Comparison of ENCODE assay signal across 8 mouse cellular contexts in genomic region chr10:81643449-81644055, GRCm38 (mm10). TPM values are rescaled to one million over a fixed set of nuclear protein-coding genes. Genes with fewer than 3 reads are reported as not detected.
DNase-seq lines count a peak whose midpoint lies in the region; ATAC-seq and TF ChIP-seq lines count a peak whose summit lies in the region.

No protein-coding gene starts in this region.

- no peak for TF ChIP-seq EP300 in CH12.LX (IDR thresholded peaks at IDR 0.05; ENCODE audit: low read length)
- TF ChIP-seq EP300 in heart, postnatal 0 days (IDR thresholded peaks at IDR 0.05; ENCODE audit: low read depth), result 0 out of 2 replicates have a peak, but pooled peaks have one; percentile 47

- peak; percentile 87 for TF ChIP-seq POLR2A in CH12.LX (IDR thresholded peaks at IDR 0.05; ENCODE audit: low read depth, low read length)
- peak; percentile 68 for TF ChIP-seq POLR2A in testis, adult 2 months (IDR thresholded peaks at IDR 0.05; ENCODE audit: control insufficient read depth, low read depth, low read length)

- dilution Hi-C loops in CH12.LX (cut with MboI; ENCODE audit: extremely low pct_ligation_motif_present, extremely low pct_unique_long_range_greater_than_20kb, low sequenced_read_pairs), result no loop called here

- no peak; the same call in none of the 2 replicates for TF ChIP-seq RAD21 in CH12.LX (IDR thresholded peaks at IDR 0.05; ENCODE audit: low read depth, low read length)

- DNase-seq in CH12.LX (ENCODE audit: extremely low read depth), result peak; percentile 91
- DNase-seq in c-Kit-positive CD71-positive TER-119-negative erythroid progenitor cells, embryonic 14.5 days (ENCODE audit: low read depth), result peak; percentile 81
- DNase-seq in heart, postnatal 0 days (ENCODE audit: low spot score), result peak; percentile 86
- peak; percentile 96 to 98 for DNase-seq in kidney, postnatal 4 days

- peak overlapping the region; percentile 69 for H3K9ac ChIP-seq in CH12.LX (ENCODE audit: insufficient read depth, low read depth)
- peak overlapping the region; percentile 90 for H3K9ac ChIP-seq in forebrain, embryonic 12.5 days
- H3K9ac ChIP-seq in heart, postnatal 0 days (replicated peaks; ENCODE audit: low read depth, low read length), result peak overlapping the region; percentile 80
- peak overlapping the region; percentile 90 for H3K9ac ChIP-seq in liver, embryonic 16.5 days (ENCODE audit: low read depth, low read length)
- peak overlapping the region; percentile 96 for H3K9ac ChIP-seq in neural tube, embryonic 13.5 days

- H3K27me3 ChIP-seq in CH12.LX (replicated peaks), result peaks cover 22% of the 10 kb centered on the region
- H3K27me3 ChIP-seq in forebrain, embryonic 12.5 days, result peaks cover 3% of the 10 kb centered on the region; the same call in 1 of the 2 replicates
- no peaks in the 10 kb centered on the region for H3K27me3 ChIP-seq in heart, postnatal 0 days (ENCODE audit: control insufficient read depth, insufficient read depth, low read length)
- no peaks in the 10 kb centered on the region for H3K27me3 ChIP-seq in liver, embryonic 16.5 days (ENCODE audit: control insufficient read depth, insufficient read depth, low read depth, low read length)
- no peaks in the 10 kb centered on the region for H3K27me3 ChIP-seq in neural tube, embryonic 13.5 days
- no peaks in the 10 kb centered on the region for H3K27me3 ChIP-seq in testis, adult 2 months (ENCODE audit: control insufficient read depth, insufficient read depth, low read length)

- peak; percentile 92 for ATAC-seq in forebrain, embryonic 12.5 days (ENCODE audit: low FRiP score)
- peak; percentile 85 for ATAC-seq in heart, postnatal 0 days (ENCODE audit: insufficient read depth, low read depth)
- ATAC-seq in liver, embryonic 16.5 days (ENCODE audit: low read depth), result peak; percentile 89
- ATAC-seq in neural tube, embryonic 13.5 days (ENCODE audit: low read depth), result peak; percentile 88

- H3K27ac ChIP-seq in CH12.LX (ENCODE audit: insufficient read depth, low read depth), result peak overlapping the region; percentile 62
- peak overlapping the region; percentile 97 for H3K27ac ChIP-seq in forebrain, embryonic 12.5 days
- H3K27ac ChIP-seq in heart, postnatal 0 days (ENCODE audit: low read depth), result peak overlapping the region; percentile 91
- peak overlapping the region; percentile 94 for H3K27ac ChIP-seq in liver, embryonic 16.5 days (ENCODE audit: low read length)
- peak overlapping the region; percentile 95 for H3K27ac ChIP-seq in neural tube, embryonic 13.5 days (replicated peaks)
- peak overlapping the region; percentile 88 for H3K27ac ChIP-seq in testis, adult 2 months (ENCODE audit: control insufficient read depth, insufficient read depth, low read depth, low read length)

- H3K9me3 ChIP-seq in CH12.LX (replicated peaks; ENCODE audit: low read length), result no peaks in the 10 kb centered on the region
- H3K9me3 ChIP-seq in forebrain, embryonic 12.5 days, result no peaks in the 10 kb centered on the region
- H3K9me3 ChIP-seq in heart, postnatal 0 days (replicated peaks; ENCODE audit: control insufficient read depth, low read length), result no peaks in the 10 kb centered on the region
- H3K9me3 ChIP-seq in liver, embryonic 16.5 days (replicated peaks; ENCODE audit: control insufficient read depth, low read length), result no peaks in the 10 kb centered on the region
- no peaks in the 10 kb centered on the region for H3K9me3 ChIP-seq in neural tube, embryonic 13.5 days

- no peaks in the 10 kb centered on the region for H3K36me3 ChIP-seq in CH12.LX (replicated peaks in 1 of 2; ENCODE audit: control insufficient read depth in 1 of 2, insufficient read depth in 1 of 2, low read length in 1 of 2)
- H3K36me3 ChIP-seq in forebrain, embryonic 12.5 days (replicated peaks), result no peaks in the 10 kb centered on the region
- H3K36me3 ChIP-seq in heart, postnatal 0 days (replicated peaks; ENCODE audit: control insufficient read depth, insufficient read depth, low read length), result no peaks in the 10 kb centered on the region
- H3K36me3 ChIP-seq in liver, embryonic 16.5 days (ENCODE audit: control insufficient read depth, insufficient read depth), result no peaks in the 10 kb centered on the region
- 0 out of 2 replicates have a peak, but pooled peaks cover 7% of the 10 kb centered on the region for H3K36me3 ChIP-seq in neural tube, embryonic 13.5 days
- H3K36me3 ChIP-seq in testis, adult 2 months (ENCODE audit: control insufficient read depth, insufficient read depth, low read length), result no peaks in the 10 kb centered on the region

- peak overlapping the region; percentile 62 to 82 (median 70) for H3K4me3 ChIP-seq in CH12.LX (replicated peaks in 1 of 3; ENCODE audit: low read depth in 2 of 3, low read length in 2 of 3, poor library complexity in 1 of 3)
- H3K4me3 ChIP-seq in forebrain, embryonic 12.5 days (replicated peaks), result peak overlapping the region; percentile 67
- peak overlapping the region; percentile 70 for H3K4me3 ChIP-seq in heart, postnatal 0 days (ENCODE audit: low read depth, low read length)
- H3K4me3 ChIP-seq in liver, embryonic 16.5 days (ENCODE audit: low read depth, low read length), result peak overlapping the region; percentile 81
- H3K4me3 ChIP-seq in neural tube, embryonic 13.5 days, result peak overlapping the region; percentile 68
- H3K4me3 ChIP-seq in testis, adult 2 months (ENCODE audit: control insufficient read depth, low read depth, low read length), result peak overlapping the region; percentile 89

- H3K4me1 ChIP-seq in CH12.LX (ENCODE audit: control insufficient read depth in 1 of 2, insufficient read depth in 2 of 2), result peaks cover 17 to 21% of the 10 kb centered on the region in 2 experiments
- H3K4me1 ChIP-seq in forebrain, embryonic 12.5 days, result peaks cover 32% of the 10 kb centered on the region
- peaks cover 14% of the 10 kb centered on the region for H3K4me1 ChIP-seq in heart, postnatal 0 days (ENCODE audit: control insufficient read depth, insufficient read depth)
- H3K4me1 ChIP-seq in liver, embryonic 16.5 days (ENCODE audit: control insufficient read depth, low read depth, low read length), result peaks cover 12% of the 10 kb centered on the region
- H3K4me1 ChIP-seq in neural tube, embryonic 13.5 days (replicated peaks), result peaks cover 33% of the 10 kb centered on the region
- peaks cover 24% of the 10 kb centered on the region for H3K4me1 ChIP-seq in testis, adult 2 months (ENCODE audit: control insufficient read depth, insufficient read depth, low read length)

- TF ChIP-seq CTCF in CH12.LX (conservative IDR thresholded peaks at IDR 0.05 in 1 of 2, IDR thresholded peaks at IDR 0.05 in 1 of 2; ENCODE audit: low read depth in 2 of 2, low read length in 2 of 2), result peak in 1 of 2 experiments; percentile 55; a peak in 2 of 4 replicates
- TF ChIP-seq CTCF in heart, postnatal 0 days (IDR thresholded peaks at IDR 0.05; ENCODE audit: low read depth), result peak; percentile 17; the same call in 1 of the 2 replicates
- TF ChIP-seq CTCF in testis, adult 2 months (IDR thresholded peaks at IDR 0.05; ENCODE audit: control insufficient read depth, insufficient read depth, insufficient replicate concordance, low read depth, low read length), result peak; percentile 12; the same call in 1 of the 2 replicates

- H3K79me2 ChIP-seq in CH12.LX (replicated peaks; ENCODE audit: control insufficient read depth, extremely low read depth, insufficient read depth, poor library complexity, severe bottlenecking), result no peaks in the 10 kb centered on the region

- in situ Hi-C loops in CH12.LX (cut with MboI; ENCODE audit: low pct_ligation_motif_present, low pct_unique_long_range_greater_than_20kb, low sequenced_read_pairs), result no loop called here

- under 1% methylated on average over 75 of the region's 75 CpGs for WGBS in forebrain, embryonic 12.5 days
- WGBS in heart, postnatal 0 days, result 1% methylated on average over 69 of the region's 75 CpGs
- WGBS in liver, embryonic 16.5 days (ENCODE audit: insufficient replicate concordance), result under 1% methylated on average over 70 of the region's 75 CpGs
- under 1% methylated on average over 54 of the region's 75 CpGs for WGBS in neural tube, embryonic 13.5 days

- H3K4me2 ChIP-seq in CH12.LX (ENCODE audit: insufficient read depth, low read depth, poor library complexity, severe bottlenecking), result peak overlapping the region; percentile 63
- peak overlapping the region; percentile 93 for H3K4me2 ChIP-seq in forebrain, embryonic 12.5 days
- peak overlapping the region; percentile 81 for H3K4me2 ChIP-seq in heart, postnatal 0 days (ENCODE audit: low read depth, low read length)
- peak overlapping the region; percentile 96 for H3K4me2 ChIP-seq in liver, embryonic 16.5 days (ENCODE audit: low read depth, low read length)
- peak overlapping the region; percentile 92 for H3K4me2 ChIP-seq in neural tube, embryonic 13.5 days

RNA-seq across cellular contexts. Expression of gene Gm10778, which starts 5.3 kb away (rescaled TPM):
- total RNA-seq in CH12.LX (2012; rRNA removed) (3.2 and 3.4 TPM in 2 replicates), CH12.LX (2014; rRNA removed) (7.1 and 7.9 TPM in 2 replicates)
- 2.0 and 2.8 TPM in 2 replicates for polyA plus RNA-seq in CH12.LX (2012; ENCODE audit: insufficient read length, low read depth)
- polyA plus RNA-seq in forebrain, embryonic 12.5 days (2016; fragmentation: Nextera tagmentation; extraction: Ambion mirVana), result 4.3 and 4.5 TPM in 2 replicates
- 1.5 and 2.6 TPM in 2 replicates for total RNA-seq in heart, postnatal 0 days (2014; rRNA removed; ENCODE audit: low replicate concordance)
- 2.3 and 2.6 TPM in 2 replicates for polyA plus RNA-seq in heart, postnatal 0 days (2015; fragmentation: Nextera tagmentation; extraction: Ambion mirVana)
- 1.1 and 1.3 TPM in 2 replicates for polyA plus RNA-seq in liver, embryonic 16.5 days (2015; fragmentation: Nextera tagmentation; extraction: Ambion mirVana)
- polyA plus RNA-seq in neural tube, embryonic 13.5 days (2015; fragmentation: Nextera tagmentation; extraction: Ambion mirVana), result 6.6 and 9.2 TPM in 2 replicates
- 0.34 and 0.48 TPM in 2 replicates for polyA plus RNA-seq in testis, adult 2 months (2012; rRNA removed)

RNA-seq across cellular contexts. Expression of gene Ankrd24, which starts 15.2 kb away (rescaled TPM):
- total RNA-seq in CH12.LX (2012; rRNA removed), result 3.2 and 4.2 TPM in 2 replicates
- total RNA-seq in CH12.LX (2014; rRNA removed), result 5.4 and 5.5 TPM in 2 replicates
- polyA plus RNA-seq in CH12.LX (2012; ENCODE audit: insufficient read length, low read depth), result 2.4 and 3.7 TPM in 2 replicates
- polyA plus RNA-seq in forebrain, embryonic 12.5 days (2016; fragmentation: Nextera tagmentation; extraction: Ambion mirVana), result 6.2 and 7.4 TPM in 2 replicates
- total RNA-seq in heart, postnatal 0 days (2014; rRNA removed; ENCODE audit: low replicate concordance), result 48.5 and 54.5 TPM in 2 replicates
- 8.9 and 9.1 TPM in 2 replicates for polyA plus RNA-seq in heart, postnatal 0 days (2015; fragmentation: Nextera tagmentation; extraction: Ambion mirVana)
- polyA plus RNA-seq in liver, embryonic 16.5 days (2015; fragmentation: Nextera tagmentation; extraction: Ambion mirVana), result 2.1 and 2.4 TPM in 2 replicates
- polyA plus RNA-seq in neural tube, embryonic 13.5 days (2015; fragmentation: Nextera tagmentation; extraction: Ambion mirVana), result 10.6 and 11.8 TPM in 2 replicates
- polyA plus RNA-seq in testis, adult 2 months (2012; rRNA removed), result 17.3 and 20.4 TPM in 2 replicates

RNA-seq across cellular contexts. Expression of gene Sirt6, which starts 16.0 kb away (rescaled TPM):
- 11.2 and 17.8 TPM in 2 replicates for total RNA-seq in CH12.LX (2012; rRNA removed)
- 12.3 and 16.9 TPM in 2 replicates for total RNA-seq in CH12.LX (2014; rRNA removed)
- 34.6 and 36.4 TPM in 2 replicates for polyA plus RNA-seq in CH12.LX (2012; ENCODE audit: insufficient read length, low read depth)
- 50.7 and 52.6 TPM in 2 replicates for polyA plus RNA-seq in forebrain, embryonic 12.5 days (2016; fragmentation: Nextera tagmentation; extraction: Ambion mirVana)
- total RNA-seq in heart, postnatal 0 days (2014; rRNA removed; ENCODE audit: low replicate concordance), result 10.9 and 24.7 TPM in 2 replicates
- 16.2 and 16.6 TPM in 2 replicates for polyA plus RNA-seq in heart, postnatal 0 days (2015; fragmentation: Nextera tagmentation; extraction: Ambion mirVana)
- polyA plus RNA-seq in liver, embryonic 16.5 days (2015; fragmentation: Nextera tagmentation; extraction: Ambion mirVana), result 6.9 and 8.1 TPM in 2 replicates
- polyA plus RNA-seq in neural tube, embryonic 13.5 days (2015; fragmentation: Nextera tagmentation; extraction: Ambion mirVana), result 56.2 and 57.6 TPM in 2 replicates
- 6.7 and 7.2 TPM in 2 replicates for polyA plus RNA-seq in testis, adult 2 months (2012; rRNA removed)

RNA-seq across cellular contexts. Expression of gene BC025920, which starts 37.5 kb away (rescaled TPM):
- 1.5 and 2.3 TPM in 2 replicates for total RNA-seq in CH12.LX (2012; rRNA removed)
- total RNA-seq in CH12.LX (2014; rRNA removed), result 1.4 and 1.7 TPM in 2 replicates
- 1.6 and 2.3 TPM in 2 replicates for polyA plus RNA-seq in CH12.LX (2012; ENCODE audit: insufficient read length, low read depth)
- polyA plus RNA-seq in forebrain, embryonic 12.5 days (2016; fragmentation: Nextera tagmentation; extraction: Ambion mirVana), result 2.2 and 2.7 TPM in 2 replicates
- 1.7 and 2.7 TPM in 2 replicates for total RNA-seq in heart, postnatal 0 days (2014; rRNA removed; ENCODE audit: low replicate concordance)
- polyA plus RNA-seq in heart, postnatal 0 days (2015; fragmentation: Nextera tagmentation; extraction: Ambion mirVana), result 0.38 and 0.44 TPM in 2 replicates
- 0.35 and 0.36 TPM in 2 replicates for polyA plus RNA-seq in liver, embryonic 16.5 days (2015; fragmentation: Nextera tagmentation; extraction: Ambion mirVana)
- 2.5 and 3.3 TPM in 2 replicates for polyA plus RNA-seq in neural tube, embryonic 13.5 days (2015; fragmentation: Nextera tagmentation; extraction: Ambion mirVana)
- 0.47 and 0.68 TPM in 2 replicates for polyA plus RNA-seq in testis, adult 2 months (2012; rRNA removed)

RNA-seq across cellular contexts. Expression of gene Tle6, which starts 42.7 kb away (rescaled TPM):
- total RNA-seq in CH12.LX (2012; rRNA removed), result 1.2 and 1.3 TPM in 2 replicates
- total RNA-seq in CH12.LX (2014; rRNA removed), result 0.30 and 1.2 TPM in 2 replicates
- 0.39 and 0.63 TPM in 2 replicates for polyA plus RNA-seq in CH12.LX (2012; ENCODE audit: insufficient read length, low read depth)
- 3.1 and 4.3 TPM in 2 replicates for polyA plus RNA-seq in forebrain, embryonic 12.5 days (2016; fragmentation: Nextera tagmentation; extraction: Ambion mirVana)
- 18.6 and 41.4 TPM in 2 replicates for total RNA-seq in heart, postnatal 0 days (2014; rRNA removed; ENCODE audit: low replicate concordance)
- polyA plus RNA-seq in heart, postnatal 0 days (2015; fragmentation: Nextera tagmentation; extraction: Ambion mirVana), result 19.3 and 23.1 TPM in 2 replicates
- polyA plus RNA-seq in liver, embryonic 16.5 days (2015; fragmentation: Nextera tagmentation; extraction: Ambion mirVana), result 3.5 and 4.5 TPM in 2 replicates
- 4.9 and 6.2 TPM in 2 replicates for polyA plus RNA-seq in neural tube, embryonic 13.5 days (2015; fragmentation: Nextera tagmentation; extraction: Ambion mirVana)
- polyA plus RNA-seq in testis, adult 2 months (2012; rRNA removed), result 16.5 and 16.9 TPM in 2 replicates

Comparison
In these comparisons a context has a peak if more than half of its experiments do, and no peak if none do; other contexts are left out.
1. Peak in every context shown above with its lines: DNase-seq, ATAC-seq, H3K4me3 ChIP-seq and H3K27ac ChIP-seq.